Mouse (Mus musculus) CH12.LX (cell line): Measurements from ENCODE around the gene Ypel4. TPM values are rescaled to one million over a fixed set of nuclear protein-coding genes. Genes with fewer than 3 reads are reported as not detected.

Experiments
- DNase-seq: peaks from one replicate; pipeline ENCODE4 v3.0.0-alpha.2; 2013; ENCODE audit errors: extremely low read depth
- H3K27ac ChIP-seq: 2 replicates; pipeline ENCODE4 v1.5.1; 2012; ENCODE audit warnings: low read depth, mild to moderate bottlenecking, control low read depth, moderate library complexity; ENCODE audit not compliant: insufficient read depth
- H3K27me3 ChIP-seq: replicated peaks from 2 replicates; pipeline ENCODE3; 2012; ENCODE audit warnings: inconsistent platforms
- H3K36me3 ChIP-seq, 2 experiments: replicated peaks in 1 of 2; 2 replicates each; pipeline versions ENCODE3 to v1.6.1; 2012; ENCODE audit warnings: inconsistent platforms in 1 of 2, low read length in 1 of 2, mild to moderate bottlenecking in 1 of 2, mixed read lengths in 1 of 2, moderate library complexity in 1 of 2; ENCODE audit not compliant: control insufficient read depth in 1 of 2, insufficient read depth in 1 of 2
- H3K4me1 ChIP-seq, 2 experiments: 2 replicates each; pipeline ENCODE4 v1.6.1; 2012; ENCODE audit warnings: inconsistent platforms in 1 of 2, moderate library complexity in 1 of 2; ENCODE audit not compliant: insufficient read depth in 2 of 2, control insufficient read depth in 1 of 2
- H3K4me2 ChIP-seq: 2 replicates; pipeline ENCODE4 v1.6.1; 2012; ENCODE audit warnings: low read depth, mild to moderate bottlenecking, control low read depth; ENCODE audit not compliant: poor library complexity, insufficient read depth, severe bottlenecking
- H3K4me3 ChIP-seq, 3 experiments: fragments of 150-350 bp in 1 of 3; sonication (generic) in 1 of 3; replicated peaks in 1 of 3; 2 replicates each; pipeline versions ENCODE3 to v1.5.1; 2011 to 2012; ENCODE audit warnings: low read depth in 2 of 3, low read length in 2 of 3, mild to moderate bottlenecking in 2 of 3, moderate library complexity in 2 of 3, control low read depth in 1 of 3, improper control_type of control experiment in 1 of 3, inconsistent platforms in 1 of 3, mixed read lengths in 1 of 3; ENCODE audit not compliant: poor library complexity in 1 of 3
- H3K79me2 ChIP-seq: replicated peaks from 2 replicates; pipeline ENCODE4 v1.6.1; 2012; ENCODE audit warnings: mild to moderate bottlenecking, moderate library complexity; ENCODE audit not compliant: control insufficient read depth, poor library complexity, insufficient read depth, severe bottlenecking; ENCODE audit errors: extremely low read depth
- H3K9ac ChIP-seq: 2 replicates; pipeline ENCODE4 v1.6.1; 2012; ENCODE audit warnings: low read depth, mild to moderate bottlenecking, control low read depth, moderate library complexity; ENCODE audit not compliant: insufficient read depth
- H3K9me3 ChIP-seq: replicated peaks from 2 replicates; pipeline ENCODE3; 2012; ENCODE audit warnings: low read length, inconsistent platforms, mixed read lengths
- BHLHE40 ChIP-seq: IDR thresholded peaks from 2 replicates; pipeline ENCODE4 v1.6.1; 2011; ENCODE audit warnings: mild to moderate bottlenecking, low read depth, low read length, improper control_type of control experiment
- CHD1 ChIP-seq: IDR thresholded peaks from 2 replicates; pipeline ENCODE4 v1.6.1; 2012; ENCODE audit warnings: low read depth, low read length, improper control_type of control experiment, inconsistent platforms
- CTCF ChIP-seq, 2 experiments: IDR thresholded peaks in 1 of 2; conservative IDR thresholded peaks in 1 of 2; 2 replicates each; pipeline ENCODE4 v1.5.1; 2011 to 2012; ENCODE audit warnings: low read depth in 2 of 2, low read length in 2 of 2, improper control_type of control experiment in 1 of 2, inconsistent platforms in 1 of 2, mild to moderate bottlenecking in 1 of 2, moderate library complexity in 1 of 2
- ELF1 ChIP-seq: IDR thresholded peaks from 2 replicates; pipeline ENCODE4 v1.6.1; 2014; ENCODE audit warnings: low read depth, mild to moderate bottlenecking, inconsistent platforms, low read length, improper control_type of control experiment
- EP300 ChIP-seq: IDR thresholded peaks from 2 replicates; pipeline ENCODE4 v1.6.1; 2011; ENCODE audit warnings: low read length, improper control_type of control experiment
- ETS1 ChIP-seq: conservative IDR thresholded peaks from 2 replicates; pipeline ENCODE4 v1.6.1; 2012; ENCODE audit warnings: low read depth, mild to moderate bottlenecking, inconsistent platforms, low read length, improper control_type of control experiment, moderate library complexity
- HCFC1 ChIP-seq: IDR thresholded peaks from 2 replicates; pipeline ENCODE4 v1.6.1; 2012; ENCODE audit warnings: low read depth, mild to moderate bottlenecking, inconsistent platforms, low read length, improper control_type of control experiment
- JUND ChIP-seq: conservative IDR thresholded peaks from 2 replicates; pipeline ENCODE4 v1.6.1; 2011; ENCODE audit warnings: low read depth, low read length, improper control_type of control experiment
- MAX ChIP-seq: IDR thresholded peaks from 2 replicates; pipeline ENCODE4 v1.6.1; 2011; ENCODE audit warnings: low read length, improper control_type of control experiment
- MXI1 ChIP-seq: IDR thresholded peaks from 2 replicates; pipeline ENCODE4 v1.6.1; 2011; ENCODE audit warnings: mild to moderate bottlenecking, low read depth, low read length, improper control_type of control experiment
- MYC ChIP-seq: IDR thresholded peaks from 2 replicates; pipeline ENCODE4 v1.6.1; 2011; ENCODE audit warnings: low read depth, mild to moderate bottlenecking, improper control_type of control experiment, low read length
- NRF1 ChIP-seq: IDR thresholded peaks from 2 replicates; pipeline ENCODE4 v1.6.1; 2014; ENCODE audit warnings: low read depth, mild to moderate bottlenecking, inconsistent platforms, low read length, improper control_type of control experiment, moderate library complexity
- PAX5 ChIP-seq: IDR thresholded peaks from 2 replicates; pipeline ENCODE4 v1.6.1; 2012; ENCODE audit warnings: low read length, inconsistent platforms, mixed read lengths
- RAD21 ChIP-seq: IDR thresholded peaks from 2 replicates; pipeline ENCODE4 v1.6.1; 2011; ENCODE audit warnings: low read depth, mild to moderate bottlenecking, low read length, improper control_type of control experiment, moderate library complexity
- RCOR1 ChIP-seq: conservative IDR thresholded peaks from 2 replicates; pipeline ENCODE4 v1.6.1; 2012; ENCODE audit warnings: low read depth, mild to moderate bottlenecking, inconsistent platforms, low read length, improper control_type of control experiment
- TBP ChIP-seq: conservative IDR thresholded peaks from 2 replicates; pipeline ENCODE4 v1.6.1; 2011; ENCODE audit warnings: low read depth, low read length, improper control_type of control experiment
- TCF12 ChIP-seq: IDR thresholded peaks from 2 replicates; pipeline ENCODE4 v1.6.1; 2014; ENCODE audit warnings: low read depth, mild to moderate bottlenecking, inconsistent platforms, low read length, improper control_type of control experiment
- USF1 ChIP-seq: IDR thresholded peaks from 2 replicates; pipeline ENCODE4 v1.6.1; 2014; ENCODE audit warnings: low read depth, mild to moderate bottlenecking, inconsistent platforms, low read length, improper control_type of control experiment
- USF2 ChIP-seq: conservative IDR thresholded peaks from 2 replicates; pipeline ENCODE4 v1.6.1; 2011; ENCODE audit warnings: low read depth, low read length, improper control_type of control experiment
- ZC3H11A ChIP-seq: IDR thresholded peaks from 2 replicates; pipeline ENCODE4 v1.6.1; 2012; ENCODE audit warnings: low read depth, mild to moderate bottlenecking, inconsistent platforms, low read length, improper control_type of control experiment
- ZKSCAN1 ChIP-seq: IDR thresholded peaks from 2 replicates; pipeline ENCODE4 v1.6.1; 2012; ENCODE audit warnings: low read depth, inconsistent platforms, low read length, improper control_type of control experiment, borderline replicate concordance
- ZNF384 ChIP-seq: IDR thresholded peaks from 2 replicates; pipeline ENCODE4 v1.6.1; 2012; ENCODE audit warnings: low read depth, low read length, improper control_type of control experiment, inconsistent platforms
- dilution Hi-C: fragments of 300-500 bp; cut with MboI; formaldehyde crosslinking; loops from 2 replicates; pipeline ENCODE4 v1.14.3; 2020; ENCODE audit warnings: low sequenced_read_pairs; ENCODE audit not compliant: extremely low pct_unique_long_range_greater_than_20kb, extremely low pct_ligation_motif_present
- in situ Hi-C: fragments of 300-500 bp; cut with MboI; formaldehyde crosslinking; loops from 3 replicates; pipeline ENCODE4 v1.14.3; 2019; ENCODE audit warnings: low sequenced_read_pairs, low pct_ligation_motif_present, low pct_unique_long_range_greater_than_20kb, mixed read lengths
- polyA plus RNA-seq: library from polyadenylated mRNA; unstranded; fragments of >175 nt; gene quantifications from 2 replicates; pipeline ENCODE4 v1.2.1, GENCODE M21; 2012; ENCODE audit warnings: low read depth; ENCODE audit not compliant: insufficient read length
- total RNA-seq, 2 experiments: library from RNA; depleted of rRNA; stranded (reverse); fragments of 300-350 nt in 1 of 2; fragments of >200 nt in 1 of 2; gene quantifications; 2 replicates each; pipeline ENCODE4 v1.2.3; 2012 to 2014

Gene Ypel4
- total and polyA plus RNA-seq, 3 experiments: 0.59 TPM; not detected in 2

GRCm38 (mm10) chr2:84760777-84761176 is 26.9 kb downstream of the Ypel4 start:
- H3K27me3 ChIP-seq: peaks cover 4% of the 10 kb centered on the region

GRCm38 (mm10) chr2:84761309-84761708 is 27.5 kb downstream of the Ypel4 start:
- in situ Hi-C loops (no loop called here), dilution Hi-C loops (no loop called here)
- Histone ChIP-seq H3K27ac (no peak overlapping the region), H3K9ac (no peak overlapping the region), H3K36me3 (no peaks in the 10 kb centered on the region), H3K4me3 (no peak overlapping the region), H3K79me2 (no peaks in the 10 kb centered on the region), H3K4me2 (no peak overlapping the region), H3K27me3 (peaks cover 4% of the 10 kb centered on the region), H3K4me1 (0 out of 4 replicates have a peak, but pooled peaks cover 0 to 5% of the 10 kb centered on the region in 2 experiments), H3K9me3 (no peaks in the 10 kb centered on the region)
- no peak for TF ChIP-seq PAX5
- no peak for TF ChIP-seq MYC
- TF ChIP-seq RAD21: no peak
- peak; percentile 50 for TF ChIP-seq USF1
- TF ChIP-seq BHLHE40: peak; percentile 42; the same call in 1 of the 2 replicates
- no peak for TF ChIP-seq NRF1
- peak; percentile 58 for TF ChIP-seq USF2
- 0 out of 2 replicates have a peak, but pooled peaks have one; percentile 33 for TF ChIP-seq MAX
- TF ChIP-seq ZNF384: no peak
- no peak for TF ChIP-seq ETS1
- DNase-seq: no peak

More at GRCm38 (mm10) chr2:84760777-84761176, 26.9 kb downstream of the Ypel4 start:
- TF ChIP-seq JUND (no peak), HCFC1 (no peak), ZC3H11A (no peak), ETS1 (no peak), ELF1 (no peak), EP300 (no peak), MXI1 (no peak), USF2 (no peak), BHLHE40 (no peak), MAX (no peak), USF1 (no peak), ZNF384 (no peak), RAD21 (no peak), PAX5 (no peak), CTCF (conservative IDR thresholded peaks at IDR 0.05 in 1 of 2, IDR thresholded peaks at IDR 0.05 in 1 of 2; ENCODE audit: low read depth in 2 of 2, low read length in 2 of 2) (no peak), RCOR1 (no peak), TCF12 (no peak), TBP (no peak), CHD1 (no peak), ZKSCAN1 (no peak)
- no peak overlapping the region for H3K4me2 ChIP-seq
- no peaks in the 10 kb centered on the region for H3K9me3 ChIP-seq
- H3K36me3 ChIP-seq: no peaks in the 10 kb centered on the region
- no peak for DNase-seq
- H3K4me1 ChIP-seq: 0 out of 4 replicates have a peak, but pooled peaks cover 0 to 5% of the 10 kb centered on the region in 2 experiments
- in situ Hi-C loops: no loop called here
- H3K9ac ChIP-seq: no peak overlapping the region
- H3K27ac ChIP-seq: no peak overlapping the region
- H3K4me3 ChIP-seq: no peak overlapping the region
- dilution Hi-C loops: no loop called here
- H3K79me2 ChIP-seq: no peaks in the 10 kb centered on the region
